In genomic region chr4:137925176-137925575, GRCm38 (mm10) we compare ENCODE assay signal across 17 mouse cellular contexts.
DNase-seq lines count a peak whose midpoint lies in the region; ATAC-seq and TF ChIP-seq lines count a peak whose summit lies in the region.
"Had no signal": no experiment of that assay in that cellular context is flagged by ENCODE, and none has a peak within 500 bp of the region (broad histone marks: within the 10 kb centered on the region; RNA-seq: fewer than 3 reads in every experiment).

No protein-coding gene starts in this region.

- no peak for TF ChIP-seq POLR2A in brain, embryonic 14.5 days (IDR thresholded peaks at IDR 0.05; ENCODE audit: borderline replicate concordance, extremely low read depth, insufficient read depth, insufficient read length, poor library complexity, severe bottlenecking)

- WGBS in forebrain, postnatal 0 days = 28% methylated on average over 4 of the region's 4 CpGs
- 54% methylated on average over 4 of the region's 4 CpGs for WGBS in forebrain, embryonic 13.5 days
- 79% methylated on average over 4 of the region's 4 CpGs for WGBS in kidney, embryonic 15.5 days
- WGBS in kidney, embryonic 16.5 days = 79% methylated on average over 4 of the region's 4 CpGs

- H3K4me2 ChIP-seq in forebrain, postnatal 0 days (ENCODE audit: low read depth) = no peak overlapping the region
- H3K4me2 ChIP-seq in forebrain, embryonic 13.5 days = no peak overlapping the region
- H3K4me2 ChIP-seq in kidney, embryonic 15.5 days = no peak overlapping the region
- H3K4me2 ChIP-seq in kidney, embryonic 16.5 days (replicated peaks; ENCODE audit: low read depth, low read length) = no peak overlapping the region
- H3K4me2 ChIP-seq: hindbrain, embryonic 14.5 days; neural tube, embryonic 15.5 days had no signal

- H3K36me3 ChIP-seq in forebrain, postnatal 0 days (ENCODE audit: insufficient read depth) = peaks cover 10% of the 10 kb centered on the region; the same call in 1 of the 2 replicates
- H3K36me3 ChIP-seq in forebrain, embryonic 13.5 days (ENCODE audit: poor library complexity, severe bottlenecking) = no peaks in the 10 kb centered on the region
- H3K36me3 ChIP-seq in kidney, embryonic 15.5 days = peaks cover 35% of the 10 kb centered on the region
- H3K36me3 ChIP-seq in kidney, embryonic 16.5 days (ENCODE audit: insufficient read depth, low read length) = peaks cover 9% of the 10 kb centered on the region

- ATAC-seq in forebrain, postnatal 0 days = no peak
- no peak for ATAC-seq in forebrain, embryonic 13.5 days
- ATAC-seq in kidney, embryonic 15.5 days (replicated peaks; ENCODE audit: low FRiP score) = no peak
- ATAC-seq in kidney, embryonic 16.5 days (ENCODE audit: low FRiP score, low TSS enrichment) = no peak
- ATAC-seq: forebrain, embryonic 16.5 days had no signal

- no peak overlapping the region for H3K9ac ChIP-seq in forebrain, postnatal 0 days
- no peak overlapping the region for H3K9ac ChIP-seq in forebrain, embryonic 13.5 days
- no peak overlapping the region for H3K9ac ChIP-seq in kidney, embryonic 15.5 days
- no peak overlapping the region for H3K9ac ChIP-seq in kidney, embryonic 16.5 days (replicated peaks; ENCODE audit: low read length)
- H3K9ac ChIP-seq: hindbrain, embryonic 14.5 days; liver, embryonic 14.5 days; neural tube, embryonic 15.5 days had no signal

- no peaks in the 10 kb centered on the region for H3K9me3 ChIP-seq in forebrain, postnatal 0 days (ENCODE audit: low read length)
- no peaks in the 10 kb centered on the region for H3K9me3 ChIP-seq in forebrain, embryonic 13.5 days (replicated peaks)
- H3K9me3 ChIP-seq in kidney, embryonic 15.5 days (replicated peaks) = no peaks in the 10 kb centered on the region
- H3K9me3 ChIP-seq in kidney, embryonic 16.5 days (ENCODE audit: low read length) = no peaks in the 10 kb centered on the region
- H3K9me3 ChIP-seq: neural tube, embryonic 15.5 days had no signal

- no peaks in the 10 kb centered on the region for H3K4me1 ChIP-seq in forebrain, postnatal 0 days (ENCODE audit: insufficient read depth)
- H3K4me1 ChIP-seq in forebrain, embryonic 13.5 days = peaks cover 34% of the 10 kb centered on the region
- peaks cover 61% of the 10 kb centered on the region for H3K4me1 ChIP-seq in kidney, embryonic 15.5 days
- peaks cover 24% of the 10 kb centered on the region for H3K4me1 ChIP-seq in kidney, embryonic 16.5 days (ENCODE audit: insufficient read depth, low read length)

- H3K27me3 ChIP-seq in forebrain, postnatal 0 days (ENCODE audit: insufficient read depth, low read length) = no peaks in the 10 kb centered on the region
- H3K27me3 ChIP-seq in forebrain, embryonic 13.5 days = peaks cover 51% of the 10 kb centered on the region
- no peaks in the 10 kb centered on the region for H3K27me3 ChIP-seq in kidney, embryonic 15.5 days
- no peaks in the 10 kb centered on the region for H3K27me3 ChIP-seq in kidney, embryonic 16.5 days (ENCODE audit: insufficient read depth, low read length)
- H3K27me3 ChIP-seq: neural tube, embryonic 15.5 days had no signal

- H3K27ac ChIP-seq in forebrain, postnatal 0 days (ENCODE audit: low read depth, low read length) = no peak overlapping the region
- no peak overlapping the region for H3K27ac ChIP-seq in forebrain, embryonic 13.5 days
- peak overlapping the region; percentile 41; the same call in 1 of the 2 replicates for H3K27ac ChIP-seq in kidney, embryonic 15.5 days
- H3K27ac ChIP-seq in kidney, embryonic 16.5 days (ENCODE audit: low read length) = no peak overlapping the region
- H3K27ac ChIP-seq: hindbrain, embryonic 14.5 days; liver, embryonic 14.5 days; neural tube, embryonic 15.5 days had no signal

- no peak overlapping the region for H3K4me3 ChIP-seq in forebrain, postnatal 0 days (ENCODE audit: low read depth, low read length)
- H3K4me3 ChIP-seq in forebrain, embryonic 13.5 days = no peak overlapping the region
- H3K4me3 ChIP-seq in kidney, embryonic 15.5 days (replicated peaks) = no peak overlapping the region
- no peak overlapping the region for H3K4me3 ChIP-seq in kidney, embryonic 16.5 days (ENCODE audit: low read length)
- H3K4me3 ChIP-seq: megakaryocyte, embryonic 14.5 days; neural tube, embryonic 15.5 days had no signal

- peak; percentile 33 for DNase-seq in forebrain, postnatal 0 days
- peak; percentile 72 for DNase-seq in Muller cell, postnatal 12 days (ENCODE audit: inconsistent ontology term)
- DNase-seq in brain, embryonic 14.5 days (ENCODE audit: low read depth) = peak; percentile 78
- DNase-seq in right cerebral cortex, postnatal 36 days (ENCODE audit: low spot score in 2 of 2) = no peak
- DNase-seq in ovary, postnatal 10 days (ENCODE audit: low spot score) = no peak
- DNase-seq: cerebellum, adult 18-20 months; gastrocnemius, postnatal 25 days; kidney, adult 18-20 months; thymus, postnatal 14 days had no signal

- no peak for TF ChIP-seq CTCF in forebrain, postnatal 0 days (IDR thresholded peaks at IDR 0.05; ENCODE audit: low read depth)
- TF ChIP-seq CTCF in brain, embryonic 14.5 days (IDR thresholded peaks at IDR 0.05; ENCODE audit: borderline replicate concordance, extremely low read depth, insufficient read depth, insufficient read length) = no peak

Comparison
In these comparisons a context has a peak if more than half of its experiments do, and no peak if none do; other contexts are left out.
1. DNase-seq: peak in forebrain, postnatal 0 days (single experiment), Muller cell, postnatal 12 days (single experiment) and brain, embryonic 14.5 days (single experiment); none in right cerebral cortex, postnatal 36 days (0 of 2) and ovary, postnatal 10 days (single experiment).